Mouse (Mus musculus): Measurements from ENCODE around the gene Cdiptos. TPM values are rescaled to one million over a fixed set of nuclear protein-coding genes. Genes with fewer than 3 reads are reported as not detected.

Gene Cdiptos
- polyA plus RNA-seq, 1 experiment, result 2.4 TPM

DNA sequence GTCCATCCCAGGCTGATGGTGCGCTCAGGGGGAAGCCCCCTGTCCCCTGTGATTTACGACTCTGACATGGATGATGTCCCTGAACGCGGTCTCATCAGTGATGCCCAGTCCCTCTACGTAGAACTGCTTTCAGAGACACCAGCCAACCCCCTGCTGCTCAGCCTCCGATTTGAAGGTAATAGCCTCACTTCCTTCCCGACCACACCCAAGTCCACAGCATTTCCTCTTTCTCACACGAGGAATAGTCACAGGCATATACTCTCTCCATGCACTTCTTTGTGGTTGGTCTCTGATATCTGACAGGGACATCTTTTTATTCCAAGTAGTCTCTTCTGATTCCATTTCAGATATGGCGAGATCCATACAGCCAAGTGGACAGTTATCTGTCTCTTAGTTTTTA lies 16.1 kb downstream of the Cdiptos start:
- H3K4me3 ChIP-seq (ENCODE audit: low read depth, low read length), result no peak overlapping the region
- no peak overlapping the region for H3K27ac ChIP-seq (ENCODE audit: insufficient read depth, low read length)
- no peak overlapping the region for H3K9ac ChIP-seq (ENCODE audit: low read depth, poor library complexity, severe bottlenecking)
- H3K9me3 ChIP-seq (replicated peaks; ENCODE audit: control insufficient read depth, insufficient read depth, low read length, poor library complexity, severe bottlenecking), result no peaks in the 10 kb centered on the region
- no peak for TF ChIP-seq CTCF (IDR thresholded peaks at IDR 0.05; ENCODE audit: low read depth, low read length)
- TF ChIP-seq POLR2A (IDR thresholded peaks at IDR 0.05; ENCODE audit: insufficient read depth, low read length), result no peak
- TF ChIP-seq EP300 (IDR thresholded peaks at IDR 0.05; ENCODE audit: insufficient read depth, low read depth, low read length), result no peak
- no peaks in the 10 kb centered on the region for H3K36me3 ChIP-seq (ENCODE audit: control insufficient read depth, insufficient read depth, low read length, poor library complexity, severe bottlenecking)
- no peaks in the 10 kb centered on the region for H3K27me3 ChIP-seq (ENCODE audit: control insufficient read depth, insufficient read depth, low read length, poor library complexity, severe bottlenecking)
- H3K4me1 ChIP-seq (ENCODE audit: control insufficient read depth, insufficient read depth, low read length), result no peaks in the 10 kb centered on the region

DNA sequence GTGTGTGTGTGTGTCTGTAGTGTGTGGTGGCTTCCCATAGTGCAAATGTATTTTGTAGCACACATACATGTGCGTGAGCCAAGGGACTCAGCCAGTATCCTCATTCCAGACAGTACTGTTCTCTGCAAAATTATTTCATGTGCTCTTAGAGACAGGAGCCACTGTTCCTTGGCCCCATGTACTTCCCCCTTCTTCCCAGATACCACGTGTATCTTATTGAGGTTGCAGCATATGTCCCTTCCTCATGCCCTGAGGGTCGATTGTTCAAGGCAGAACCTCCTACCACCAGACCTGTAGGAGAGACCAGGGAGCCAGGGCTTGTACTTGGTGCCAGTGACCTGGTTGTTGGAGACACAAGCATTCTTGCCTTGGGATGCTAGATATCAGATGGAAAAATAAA lies 20.8 kb downstream of the Cdiptos start:
- no peaks in the 10 kb centered on the region for H3K9me3 ChIP-seq (replicated peaks; ENCODE audit: control insufficient read depth, insufficient read depth, low read length, poor library complexity, severe bottlenecking)
- TF ChIP-seq CTCF (IDR thresholded peaks at IDR 0.05; ENCODE audit: low read depth, low read length) (no peak), EP300 (IDR thresholded peaks at IDR 0.05; ENCODE audit: insufficient read depth, low read depth, low read length) (no peak), POLR2A (IDR thresholded peaks at IDR 0.05; ENCODE audit: insufficient read depth, low read length) (no peak)
- no peaks in the 10 kb centered on the region for H3K36me3 ChIP-seq (ENCODE audit: control insufficient read depth, insufficient read depth, low read length, poor library complexity, severe bottlenecking)
- no peak overlapping the region for H3K27ac ChIP-seq (ENCODE audit: insufficient read depth, low read length)
- H3K4me1 ChIP-seq (ENCODE audit: control insufficient read depth, insufficient read depth, low read length), result no peaks in the 10 kb centered on the region
- no peaks in the 10 kb centered on the region for H3K27me3 ChIP-seq (ENCODE audit: control insufficient read depth, insufficient read depth, low read length, poor library complexity, severe bottlenecking)
- H3K9ac ChIP-seq (ENCODE audit: low read depth, poor library complexity, severe bottlenecking), result no peak overlapping the region
- H3K4me3 ChIP-seq (ENCODE audit: low read depth, low read length), result no peak overlapping the region

DNA sequence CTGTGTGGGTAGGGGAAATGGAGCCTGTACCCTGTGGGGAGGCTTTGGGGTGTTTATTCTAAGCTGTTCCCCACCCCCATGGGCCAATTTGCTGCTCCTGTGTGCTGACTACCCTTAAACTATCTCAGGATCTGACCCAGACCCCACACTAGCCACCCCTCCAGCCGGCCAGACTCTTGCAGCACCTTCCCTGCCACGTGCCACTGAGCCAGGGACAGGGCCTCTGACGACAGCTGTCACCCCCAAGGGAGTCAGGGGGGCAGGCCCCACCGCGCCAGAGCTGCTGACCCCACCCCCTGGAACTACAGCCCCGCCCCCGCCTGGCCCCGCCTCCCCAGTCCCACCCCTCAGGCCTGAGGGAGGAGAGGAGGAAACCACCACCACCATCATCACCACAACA lies 23.3 kb downstream of the Cdiptos start:
- Histone ChIP-seq H3K4me3 (ENCODE audit: low read depth, low read length) (no peak overlapping the region), H3K27me3 (ENCODE audit: control insufficient read depth, insufficient read depth, low read length, poor library complexity, severe bottlenecking) (no peaks in the 10 kb centered on the region)
- TF ChIP-seq CTCF (IDR thresholded peaks at IDR 0.05; ENCODE audit: low read depth, low read length) (no peak), EP300 (IDR thresholded peaks at IDR 0.05; ENCODE audit: insufficient read depth, low read depth, low read length) (no peak), POLR2A (IDR thresholded peaks at IDR 0.05; ENCODE audit: insufficient read depth, low read length) (no peak)

DNA sequence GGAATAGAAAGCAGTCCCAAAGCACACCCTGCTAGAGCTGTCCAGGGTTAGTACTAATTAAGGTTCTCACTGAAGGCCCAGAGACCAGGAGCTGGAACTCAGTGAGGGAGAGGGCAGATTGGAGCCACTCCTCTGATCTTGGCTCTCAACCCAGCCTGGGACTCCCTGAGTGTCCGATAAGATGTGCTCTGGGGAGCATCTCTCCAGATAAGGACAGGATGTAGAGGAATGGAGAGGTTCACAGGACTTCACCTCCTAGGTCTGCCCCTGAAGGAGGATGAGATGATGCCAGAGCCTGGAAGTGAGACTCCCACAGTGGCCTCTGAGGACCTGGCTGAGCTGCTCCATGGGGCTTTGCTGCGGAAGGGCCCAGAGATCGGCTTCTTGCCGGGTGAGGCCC lies 24.2 kb downstream of the Cdiptos start:
- Histone ChIP-seq H3K4me3 (ENCODE audit: low read depth, low read length) (no peak overlapping the region), H3K4me1 (ENCODE audit: control insufficient read depth, insufficient read depth, low read length) (no peaks in the 10 kb centered on the region), H3K9ac (ENCODE audit: low read depth, poor library complexity, severe bottlenecking) (no peak overlapping the region), H3K36me3 (ENCODE audit: control insufficient read depth, insufficient read depth, low read length, poor library complexity, severe bottlenecking) (no peaks in the 10 kb centered on the region), H3K27me3 (ENCODE audit: control insufficient read depth, insufficient read depth, low read length, poor library complexity, severe bottlenecking) (no peaks in the 10 kb centered on the region), H3K9me3 (replicated peaks; ENCODE audit: control insufficient read depth, insufficient read depth, low read length, poor library complexity, severe bottlenecking) (no peaks in the 10 kb centered on the region), H3K27ac (ENCODE audit: insufficient read depth, low read length) (no peak overlapping the region)
- TF ChIP-seq CTCF (IDR thresholded peaks at IDR 0.05; ENCODE audit: low read depth, low read length) (no peak), EP300 (IDR thresholded peaks at IDR 0.05; ENCODE audit: insufficient read depth, low read depth, low read length) (no peak), POLR2A (IDR thresholded peaks at IDR 0.05; ENCODE audit: insufficient read depth, low read length) (no peak)

More for the DNA sequence above, 23.3 kb downstream of the Cdiptos start:
- no peaks in the 10 kb centered on the region for H3K36me3 ChIP-seq (ENCODE audit: control insufficient read depth, insufficient read depth, low read length, poor library complexity, severe bottlenecking)
- no peak overlapping the region for H3K27ac ChIP-seq (ENCODE audit: insufficient read depth, low read length)
- H3K9ac ChIP-seq (ENCODE audit: low read depth, poor library complexity, severe bottlenecking), result no peak overlapping the region
- H3K9me3 ChIP-seq (replicated peaks; ENCODE audit: control insufficient read depth, insufficient read depth, low read length, poor library complexity, severe bottlenecking), result no peaks in the 10 kb centered on the region
- H3K4me1 ChIP-seq (ENCODE audit: control insufficient read depth, insufficient read depth, low read length), result no peaks in the 10 kb centered on the region

DNA sequence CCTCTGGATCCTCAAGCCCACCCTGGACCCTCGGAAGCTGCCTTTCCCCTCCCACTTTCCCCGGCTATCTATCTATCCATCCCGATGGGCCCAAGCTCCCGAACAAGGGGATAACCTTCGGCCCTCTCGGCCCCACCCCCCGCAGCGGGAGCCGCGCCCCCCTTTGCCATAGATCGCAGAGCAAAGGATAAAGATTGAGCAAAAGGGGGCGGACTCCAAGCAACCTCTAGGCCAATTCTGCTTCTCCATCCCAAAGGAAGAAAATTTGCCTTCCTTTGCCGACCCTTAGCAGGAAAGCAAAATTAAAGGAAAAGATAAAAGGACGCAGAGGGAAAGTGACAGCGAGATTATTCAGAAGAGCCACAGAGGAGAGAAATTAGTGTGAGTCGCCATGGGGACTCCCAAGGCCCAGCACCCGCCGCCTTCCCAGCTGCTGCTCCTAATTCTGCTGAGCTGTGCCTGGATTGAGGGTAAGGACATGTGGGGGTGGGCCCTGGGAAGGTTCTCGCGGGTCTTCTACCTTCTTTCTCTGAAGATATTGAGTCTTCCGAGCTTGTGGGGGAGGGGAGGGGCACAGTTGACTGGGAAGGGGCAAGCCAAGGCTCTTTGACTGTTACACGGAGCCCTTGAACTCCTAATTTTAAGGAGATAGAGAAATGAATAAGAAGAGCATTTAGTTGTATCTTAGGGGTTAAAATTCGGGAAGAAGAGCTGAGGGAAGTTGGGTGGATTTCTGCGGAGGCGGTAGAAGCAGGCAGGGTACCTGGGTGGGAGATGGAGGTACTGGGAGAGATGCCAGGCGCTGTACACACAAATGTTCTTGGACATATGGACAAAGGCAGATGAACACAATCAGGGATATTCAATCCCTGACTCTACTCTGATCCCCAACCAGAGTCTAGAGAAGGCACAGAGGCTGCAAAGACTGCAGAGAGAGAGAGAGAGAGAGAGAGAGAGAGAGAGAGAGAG lies 25.0 kb downstream of the Cdiptos start:
- Histone ChIP-seq H3K36me3 (ENCODE audit: control insufficient read depth, insufficient read depth, low read length, poor library complexity, severe bottlenecking) (no peaks in the 10 kb centered on the region), H3K4me1 (ENCODE audit: control insufficient read depth, insufficient read depth, low read length) (no peaks in the 10 kb centered on the region), H3K9me3 (replicated peaks; ENCODE audit: control insufficient read depth, insufficient read depth, low read length, poor library complexity, severe bottlenecking) (no peaks in the 10 kb centered on the region), H3K27me3 (ENCODE audit: control insufficient read depth, insufficient read depth, low read length, poor library complexity, severe bottlenecking) (no peaks in the 10 kb centered on the region), H3K9ac (ENCODE audit: low read depth, poor library complexity, severe bottlenecking) (no peak overlapping the region), H3K27ac (ENCODE audit: insufficient read depth, low read length) (no peak overlapping the region), H3K4me3 (ENCODE audit: low read depth, low read length) (peak overlapping the region; percentile 22)
- TF ChIP-seq EP300 (IDR thresholded peaks at IDR 0.05; ENCODE audit: insufficient read depth, low read depth, low read length), result no peak
